Comparison of ENCODE assay signal across 18 mouse cellular contexts in the genomic region with DNA sequence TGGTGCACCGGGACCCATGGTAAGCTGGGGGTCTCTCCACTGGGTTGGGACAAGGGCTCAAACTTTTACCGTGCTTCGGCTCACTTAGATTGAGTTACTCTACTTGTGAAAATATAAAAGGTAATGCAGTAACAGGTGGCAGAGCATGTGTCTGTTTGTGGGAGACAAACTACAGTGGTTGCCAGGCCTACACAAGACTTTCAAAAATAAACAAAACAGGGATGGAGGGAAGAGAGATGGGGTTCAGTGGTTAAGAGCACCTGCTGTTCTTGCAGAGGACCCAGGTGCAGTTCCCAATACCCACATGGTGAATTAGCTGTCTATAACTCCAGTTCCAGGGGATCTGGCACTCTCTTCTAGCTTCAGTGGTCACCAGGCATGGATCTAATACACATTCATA.
"Had no signal": no experiment of that assay in that cellular context is flagged by ENCODE, and none has a peak within 500 bp of the region (broad histone marks: within the 10 kb centered on the region; RNA-seq: fewer than 3 reads in every experiment).

No protein-coding gene starts in this region.

- ATAC-seq: liver, postnatal 0 days; lung, postnatal 0 days had no signal

- H3K27ac ChIP-seq: kidney, postnatal 0 days; limb, embryonic 12.5 days; limb, embryonic 15.5 days; liver, embryonic 14.5 days; neural tube, embryonic 12.5 days; neural tube, embryonic 15.5 days; stomach, embryonic 15.5 days had no signal

- DNase-seq: kidney, adult 2 months; kidney, postnatal 25 days; left cerebral cortex, postnatal 4 days; liver, postnatal 0 days; lung, embryonic 14.5 days; lung, postnatal 36 days; midbrain, embryonic 14.5 days; right cerebral cortex, adult 18-20 months; right cerebral cortex, postnatal 14 days; right cerebral cortex, postnatal 4 days had no signal

- H3K4me3 ChIP-seq: limb, embryonic 12.5 days; limb, embryonic 15.5 days; neural tube, embryonic 12.5 days; neural tube, embryonic 15.5 days; stomach, embryonic 15.5 days had no signal
